Mouse (Mus musculus): ENCODE data around the gene Slc15a1. TPM values are rescaled to one million over a fixed set of nuclear protein-coding genes. Genes with fewer than 3 reads are reported as not detected.
"Not testable (repeated sequence)": the region's sequence is repeated elsewhere in the genome, so short reads cannot be mapped to it uniquely, and the experiment has no call there.

Gene Slc15a1
- polyA plus RNA-seq, 2 experiments from 2014 or later, result 0.16 TPM; not detected in 1

- peak; percentile 92 for ATAC-seq
Measured at GRCm38 (mm10) chr14:121450504-121451423, 54.3 kb downstream of the Slc15a1 start.

DNA sequence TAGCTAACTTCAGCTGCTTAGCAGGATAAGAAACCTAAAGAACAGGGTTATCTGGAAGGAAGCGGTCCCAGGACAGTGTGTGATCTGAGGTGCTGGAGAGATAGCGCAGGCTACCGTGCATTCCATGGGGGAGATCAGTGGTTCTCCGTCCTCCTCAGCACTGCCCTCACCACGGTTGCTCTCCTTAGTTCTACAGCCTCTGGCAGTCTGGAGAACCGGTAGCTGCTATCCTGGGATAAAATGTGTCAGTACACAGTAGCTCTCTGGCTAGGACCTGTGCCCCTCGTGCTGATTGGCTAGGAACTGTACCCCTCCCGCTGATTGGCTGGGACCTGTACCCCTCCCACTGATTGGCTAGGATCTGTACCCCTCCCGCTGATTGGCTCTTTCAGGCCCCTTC is 58.1 kb downstream of the Slc15a1 start:
- no peak for ATAC-seq

DNA sequence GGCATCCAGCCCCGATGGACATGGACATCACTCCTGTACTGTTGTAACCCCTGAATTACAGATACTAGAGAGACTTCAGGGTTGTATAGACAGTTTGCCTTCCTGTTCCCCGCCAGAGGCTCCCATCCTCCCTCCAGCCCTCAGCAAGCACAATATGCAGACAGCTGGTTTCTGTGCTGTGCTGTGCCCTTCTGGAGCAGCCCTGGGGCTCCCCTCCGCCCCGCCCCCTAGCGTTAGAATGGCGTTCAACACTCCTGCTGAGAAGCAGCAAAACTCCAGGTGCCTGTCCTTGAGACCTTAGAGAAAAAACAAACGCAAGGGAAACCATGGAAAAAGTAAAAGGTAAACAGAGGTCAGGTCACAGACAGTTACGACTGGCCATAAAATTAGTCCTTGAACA is 59.9 kb downstream of the Slc15a1 start:
- peak; percentile 90 for ATAC-seq

GRCm38 (mm10) chr14:121440807-121441206 is 64.2 kb downstream of the Slc15a1 start:
- no peak for ATAC-seq

DNA sequence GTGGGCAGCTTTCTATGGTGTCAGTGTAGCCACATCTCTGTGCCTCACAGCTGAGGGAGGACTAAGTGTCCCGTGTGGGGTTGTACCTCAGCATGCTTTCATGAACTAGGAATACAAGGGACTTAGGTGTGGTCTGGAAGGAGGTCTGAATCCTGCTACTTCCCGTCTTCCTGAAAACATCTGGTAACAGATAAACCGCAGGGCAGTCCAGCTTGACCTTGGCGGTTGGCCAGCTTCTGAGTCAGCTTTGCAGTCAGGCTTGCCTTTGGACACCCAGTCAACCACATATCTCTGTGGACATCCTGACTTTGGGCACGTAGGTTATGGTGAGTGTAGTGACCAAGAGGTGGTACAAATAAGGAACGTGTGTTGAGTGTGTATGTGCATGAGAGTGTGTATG is 68.0 kb downstream of the Slc15a1 start:
- ATAC-seq, result no peak

GRCm38 (mm10) chr14:121436455-121436854 is 68.6 kb downstream of the Slc15a1 start:
- no peak for ATAC-seq

DNA sequence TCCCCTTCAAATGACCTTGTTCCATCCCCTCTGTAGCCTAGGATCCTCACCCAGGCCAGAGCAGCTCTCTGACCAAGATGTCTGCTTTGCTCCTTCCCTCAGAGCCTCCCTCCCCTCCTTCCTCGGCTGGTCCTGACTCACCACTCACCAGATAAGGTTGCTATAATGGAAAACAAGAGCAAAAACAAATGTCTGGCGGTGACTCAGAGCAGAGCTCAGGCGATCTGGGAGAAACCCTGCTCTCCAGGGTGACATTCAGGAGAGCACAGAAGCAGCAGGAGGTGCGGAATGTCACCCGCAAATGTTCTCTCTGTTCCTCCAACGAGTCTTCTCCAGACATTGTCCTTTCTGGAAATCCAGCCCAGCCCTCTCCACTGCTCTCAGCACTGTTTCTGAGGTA is 69.3 kb downstream of the Slc15a1 start:
- no peak for ATAC-seq

DNA sequence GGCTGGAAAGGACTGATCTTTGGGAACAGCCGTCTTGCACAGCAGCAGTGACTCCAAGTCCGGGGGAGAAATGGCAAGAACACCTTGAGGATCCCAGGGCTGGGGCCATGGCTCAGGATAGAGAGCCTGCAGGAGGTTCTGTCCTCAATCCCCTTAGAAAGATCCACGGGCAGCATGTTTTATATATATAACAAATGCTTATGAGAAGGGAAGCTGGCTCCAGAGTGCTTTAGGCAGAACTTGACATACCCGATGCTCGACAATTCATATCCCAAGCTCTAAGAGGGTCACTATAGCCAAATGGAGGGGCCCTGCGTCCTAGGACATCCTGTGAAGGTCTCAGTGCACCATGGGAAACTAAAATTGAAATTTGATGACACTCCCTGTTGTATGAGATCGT is 73.8 kb downstream of the Slc15a1 start:
- ATAC-seq, result no peak

DNA sequence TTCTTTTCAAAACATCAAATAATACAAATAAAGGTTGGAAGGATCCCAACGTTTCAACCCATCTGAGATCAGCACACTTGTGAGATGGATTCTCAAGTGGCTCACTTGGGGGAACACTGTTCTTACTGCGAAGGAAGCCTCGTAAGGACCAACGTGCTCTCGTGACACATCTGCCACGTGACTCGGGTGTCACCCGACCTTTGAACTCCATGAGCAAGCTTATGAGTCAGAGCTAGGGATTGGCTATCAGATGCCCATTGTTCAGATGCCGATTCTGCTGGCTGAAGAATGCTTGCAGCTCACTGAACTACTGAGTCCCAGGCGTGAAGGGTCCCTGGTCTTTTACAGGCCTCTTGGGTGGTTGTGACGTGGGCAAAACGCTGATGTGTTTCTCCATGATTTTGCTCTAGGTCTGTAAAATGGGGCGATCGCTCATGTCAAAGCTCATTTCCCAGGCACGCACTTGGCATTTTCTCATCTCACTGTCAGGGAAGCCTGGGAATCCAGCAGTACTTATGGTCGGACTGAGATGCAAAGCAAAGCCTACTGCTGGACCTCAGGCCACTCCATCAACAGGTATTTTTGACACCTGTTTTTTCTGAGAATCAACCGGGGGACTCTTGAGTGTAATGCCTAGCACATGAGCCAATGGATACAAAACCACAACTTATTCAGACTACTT is 75.1 kb downstream of the Slc15a1 start:
- ATAC-seq, result no peak

DNA sequence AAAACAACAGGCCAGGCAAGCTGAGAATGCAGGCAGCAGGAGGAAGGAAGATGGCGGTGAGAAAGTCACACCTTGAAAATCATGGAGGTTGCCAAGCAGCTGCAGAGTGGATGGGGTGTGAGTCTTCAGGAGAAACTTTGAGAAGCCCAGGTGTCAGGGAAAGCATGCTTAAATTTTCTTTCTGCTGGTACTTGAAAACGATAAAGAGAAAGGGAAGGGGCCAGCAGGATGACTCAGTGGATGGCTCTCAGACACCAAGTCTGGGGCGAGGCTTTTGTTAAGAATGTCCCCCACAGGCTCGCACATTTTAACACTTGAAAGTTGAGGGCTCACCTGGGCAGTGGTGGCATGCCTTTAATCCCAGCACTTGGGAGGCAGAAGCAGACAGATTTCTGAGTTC is 76.9 kb downstream of the Slc15a1 start:
- no peak for ATAC-seq

- ATAC-seq, result no peak
Measured at GRCm38 (mm10) chr14:121426743-121427142, 78.3 kb downstream of the Slc15a1 start.

DNA sequence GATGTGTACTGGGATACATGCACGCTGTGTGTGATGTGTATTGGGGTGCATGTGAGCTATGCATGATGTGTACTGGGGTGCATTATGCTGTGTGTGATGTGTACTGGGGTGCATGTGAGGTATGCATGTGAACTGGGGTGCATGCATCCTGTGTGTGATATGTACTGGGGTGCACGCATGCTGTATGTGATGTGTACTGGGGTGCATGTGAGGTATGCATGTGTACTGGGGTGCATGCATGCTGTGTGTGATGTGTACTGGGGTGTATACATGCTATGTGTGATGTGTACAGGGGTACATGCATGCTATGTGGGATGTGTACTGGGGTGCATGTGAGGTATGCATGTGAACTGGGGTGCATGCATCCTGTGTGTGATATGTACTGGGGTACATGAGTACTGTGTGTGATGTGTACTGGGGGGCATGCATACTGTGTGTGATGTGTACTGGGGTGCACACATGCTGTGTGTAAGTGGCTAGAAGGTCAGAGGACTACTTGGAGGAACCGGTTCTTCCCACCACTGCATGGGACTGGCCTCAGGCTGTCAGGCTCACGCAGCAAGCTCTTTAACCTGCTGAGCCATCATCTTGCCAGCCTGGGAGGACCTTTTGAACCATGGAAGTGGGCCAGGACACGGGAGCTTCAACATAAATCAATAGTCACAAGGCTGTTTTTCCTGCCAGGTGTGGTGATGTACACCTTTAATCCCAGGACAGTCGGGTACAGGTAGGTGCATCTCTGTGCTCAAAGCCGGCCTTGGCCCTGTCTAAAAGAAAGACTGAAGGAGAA is 79.9 kb downstream of the Slc15a1 start:
- no peak for ATAC-seq

DNA sequence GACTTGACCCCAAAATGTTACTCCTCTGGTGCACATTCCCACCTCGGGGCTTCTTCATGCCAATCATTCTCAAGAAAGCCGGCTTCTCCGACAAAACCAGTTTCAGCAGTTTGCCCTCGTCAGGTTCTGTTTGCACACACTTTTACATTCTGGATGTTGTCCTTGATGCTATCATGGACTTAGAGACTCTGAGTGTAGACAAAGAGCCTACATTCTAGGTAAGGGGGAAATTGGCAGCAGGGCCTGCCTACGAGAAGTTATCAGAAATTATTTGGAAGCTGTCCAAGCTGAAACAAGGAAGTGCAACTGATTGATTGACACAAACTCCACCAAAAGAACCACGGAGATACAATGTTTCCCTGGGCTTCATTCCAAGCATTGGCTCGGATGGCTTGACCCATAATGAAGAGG is 81.7 kb downstream of the Slc15a1 start:
- ATAC-seq, result no peak

DNA sequence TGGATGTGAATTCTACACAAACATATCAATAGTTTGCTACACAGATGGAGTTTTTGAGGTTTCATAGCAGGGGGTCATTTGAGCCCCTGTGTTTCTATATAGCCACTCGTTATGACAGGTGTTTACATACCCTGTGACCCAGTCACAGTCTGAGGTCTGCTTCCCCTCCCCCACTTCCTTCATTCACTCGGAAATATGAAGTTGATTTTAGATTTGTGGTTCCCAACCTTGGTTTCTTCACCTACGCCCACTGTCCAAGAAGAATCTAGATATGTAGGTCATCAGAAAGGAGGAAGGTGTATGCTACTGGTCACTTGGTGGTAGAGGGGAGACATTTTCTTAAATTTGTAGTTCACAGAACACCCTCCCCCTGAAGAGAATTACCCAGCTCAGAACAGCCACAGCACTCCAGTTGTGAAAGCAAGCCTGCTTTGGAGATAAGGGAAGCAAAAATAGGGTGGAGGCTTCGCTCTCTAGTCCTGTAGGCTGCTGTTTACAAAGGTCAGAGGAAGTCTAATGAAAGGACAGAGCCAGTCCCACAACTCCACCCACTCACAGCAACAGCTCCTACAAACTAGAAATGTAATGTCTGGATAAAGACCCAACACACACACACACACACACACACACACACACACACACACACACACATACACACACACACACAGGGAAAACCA is 82.2 kb downstream of the Slc15a1 start:
- peak; percentile 64 for ATAC-seq

DNA sequence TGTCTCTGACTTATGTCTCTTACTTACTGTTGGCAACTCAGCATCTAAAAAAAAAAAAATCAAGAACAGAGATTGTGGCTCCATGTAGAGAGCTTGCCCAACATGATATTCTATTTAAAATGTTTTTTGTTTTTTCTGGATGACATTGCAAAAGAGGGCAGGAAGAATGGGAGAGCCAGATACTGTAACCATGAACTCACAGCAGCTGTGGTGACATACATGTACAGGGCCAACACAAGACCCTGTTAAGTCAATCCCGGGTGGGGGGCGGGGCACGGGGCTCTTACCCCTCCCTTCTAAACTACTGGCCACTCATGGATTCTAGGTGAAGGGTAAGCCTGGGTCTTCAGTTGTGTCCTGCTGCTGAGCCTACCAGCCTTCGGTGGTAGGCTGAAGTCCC is 83.1 kb downstream of the Slc15a1 start:
- ATAC-seq, result no peak

DNA sequence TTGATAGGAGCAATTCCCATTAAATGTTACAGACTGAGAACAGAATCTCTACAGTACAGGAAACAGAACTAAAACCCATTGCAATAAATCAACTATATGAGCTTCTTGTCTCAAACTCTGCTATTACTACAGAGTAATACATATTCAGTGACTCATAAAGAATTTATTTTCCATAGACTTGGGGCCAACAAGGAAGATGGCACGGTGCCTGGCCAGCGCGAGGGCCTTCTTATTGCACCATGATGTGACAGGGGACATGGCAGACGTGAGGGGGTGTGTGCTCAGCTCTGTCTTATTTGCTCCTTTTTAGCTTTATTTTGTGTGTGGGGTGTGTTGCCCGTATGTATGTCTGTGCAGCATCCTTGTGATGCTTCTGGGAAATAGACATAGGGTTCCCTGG is 87.5 kb downstream of the Slc15a1 start:
- ATAC-seq, result no peak

GRCm38 (mm10) chr14:121416626-121417319 is 88.3 kb downstream of the Slc15a1 start:
- peak; percentile 90 for ATAC-seq

DNA sequence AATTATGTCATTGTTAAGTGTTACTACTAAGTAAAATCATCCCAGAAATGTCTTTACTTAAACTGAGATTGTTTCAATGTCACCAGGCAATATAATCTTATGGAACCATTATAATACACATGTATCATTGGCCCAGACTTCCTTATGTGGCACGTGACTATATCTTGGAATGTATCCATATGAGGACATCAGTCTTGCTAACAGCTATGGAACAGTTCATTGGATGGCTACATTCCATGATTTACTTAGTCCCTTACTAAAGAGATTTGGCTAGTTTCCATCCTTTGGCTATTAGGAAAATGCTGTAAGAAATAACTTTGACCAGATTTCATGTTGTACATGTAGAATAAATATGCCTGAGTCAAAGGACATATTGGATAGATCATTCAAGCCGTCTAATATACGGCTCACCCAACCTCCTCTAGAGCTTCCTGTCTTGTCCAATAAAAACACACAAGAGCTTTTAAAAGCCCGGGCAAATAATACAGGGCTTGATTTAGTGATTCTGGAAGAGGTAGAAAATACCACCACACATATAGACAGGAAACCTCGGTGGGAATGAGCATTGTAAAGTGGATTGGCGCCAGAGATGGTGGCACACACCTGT is 90.3 kb downstream of the Slc15a1 start:
- ATAC-seq, result no peak

- not testable (repeated sequence) for ATAC-seq
Measured at GRCm38 (mm10) chr14:121413726-121414125, 91.3 kb downstream of the Slc15a1 start.

All from CD4-positive, CD25-positive, alpha-beta regulatory T cell, adult 4 months (primary cell).